Mouse (Mus musculus): ENCODE measurements at regions not wholly inside any gene's neighbourhood (a gene's known extent, or its start where the extent isn't known, plus 50 kb on each side); places are given as distances from the start of the nearest gene placed in this dataset.
"Not testable (repeated sequence)": the region's sequence is repeated elsewhere in the genome, so short reads cannot be mapped to it uniquely, and the experiment has no call there.

GRCm38 (mm10) chr2:109402556-109402955, 122.0 kb upstream of the Mettl15 start:
- DNase-seq (ENCODE audit: low spot score in 2 of 2) = no peak

- DNase-seq (ENCODE audit: low spot score in 2 of 2) = no peak
Measured at GRCm38 (mm10) chr2:109404262-109404661, 123.7 kb upstream of the Mettl15 start.

GRCm38 (mm10) chr2:109406591-109407079, 126.1 kb upstream of the Mettl15 start:
- no peak for DNase-seq (ENCODE audit: low spot score in 2 of 2)

GRCm38 (mm10) chr2:109420098-109420497, 139.6 kb upstream of the Mettl15 start:
- no peak for DNase-seq (ENCODE audit: low spot score in 2 of 2)

- DNase-seq (ENCODE audit: low spot score in 2 of 2) = no peak
Measured at GRCm38 (mm10) chr2:109431183-109431582, 150.6 kb upstream of the Mettl15 start.

- DNase-seq (ENCODE audit: low spot score in 2 of 2) = no peak
Measured at GRCm38 (mm10) chr2:109442551-109443120, 162.1 kb upstream of the Mettl15 start.

- no peak for DNase-seq (ENCODE audit: low spot score in 2 of 2)
Measured at GRCm38 (mm10) chr2:109443521-109444066, 163.0 kb upstream of the Mettl15 start.

- not testable (repeated sequence) for DNase-seq (ENCODE audit: low spot score in 2 of 2)
Measured at GRCm38 (mm10) chr2:109462246-109462645, 181.7 kb upstream of the Mettl15 start.

- no peak for DNase-seq (ENCODE audit: low spot score in 2 of 2)
Measured at GRCm38 (mm10) chr2:109484306-109484705, 190.2 kb upstream of the Bdnf start.

GRCm38 (mm10) chr2:109487591-109487990, 186.9 kb upstream of the Bdnf start:
- DNase-seq (ENCODE audit: low spot score in 2 of 2) = no peak

GRCm38 (mm10) chr2:109502186-109502585, 172.3 kb upstream of the Bdnf start:
- DNase-seq (ENCODE audit: low spot score in 2 of 2) = peak in 1 of 2 experiments; percentile 13

- DNase-seq (ENCODE audit: low spot score in 2 of 2) = no peak
Measured at GRCm38 (mm10) chr2:109504906-109505305, 169.6 kb upstream of the Bdnf start.

- DNase-seq (ENCODE audit: low spot score in 2 of 2) = peak in 1 of 2 experiments; percentile 20
Measured at GRCm38 (mm10) chr2:109510070-109510979, 164.2 kb upstream of the Bdnf start.

- no peak for DNase-seq (ENCODE audit: low spot score in 2 of 2)
Measured at GRCm38 (mm10) chr2:109511142-109511541, 163.4 kb upstream of the Bdnf start.

- DNase-seq (ENCODE audit: low spot score in 2 of 2) = no peak
Measured at GRCm38 (mm10) chr2:109519261-109519660, 155.2 kb upstream of the Bdnf start.

GRCm38 (mm10) chr2:109520471-109520870, 154.0 kb upstream of the Bdnf start:
- no peak for DNase-seq (ENCODE audit: low spot score in 2 of 2)

- DNase-seq (ENCODE audit: low spot score in 2 of 2) = no peak
Measured at GRCm38 (mm10) chr2:109539519-109539918, 135.0 kb upstream of the Bdnf start.

- no peak for DNase-seq (ENCODE audit: low spot score in 2 of 2)
Measured at GRCm38 (mm10) chr2:109546486-109547115, 127.9 kb upstream of the Bdnf start.

GRCm38 (mm10) chr2:109554644-109555043, 119.9 kb upstream of the Bdnf start:
- no peak for DNase-seq (ENCODE audit: low spot score in 2 of 2)

- DNase-seq (ENCODE audit: low spot score in 2 of 2) = no peak
Measured at GRCm38 (mm10) chr2:109559088-109560030, 115.1 kb upstream of the Bdnf start.

GRCm38 (mm10) chr2:109562996-109563395, 111.5 kb upstream of the Bdnf start:
- no peak for DNase-seq (ENCODE audit: low spot score in 2 of 2)

Data from cerebellum, postnatal 4 days (tissue).